Mouse (Mus musculus) lung, embryonic 14.5 days (tissue): ENCODE data around the gene Tead3. TPM values are rescaled to one million over a fixed set of nuclear protein-coding genes. Genes with fewer than 3 reads are reported as not detected.

ENCODE experiments used
- ATAC-seq: fragments of 200-750 bp; cut with Nextera tagmentation; 2 replicates; pipeline ENCODE4 v1.8.0; 2017; ENCODE audit warnings: mild to moderate bottlenecking, moderate TSS enrichment, moderate library complexity; ENCODE audit not compliant: insufficient read depth
- DNase-seq: peaks from one replicate; pipeline ENCODE4 v3.0.0-alpha.2; 2015
- H3K27ac ChIP-seq: fragments of 300-500 bp; sonication (generic); 2 replicates; pipeline ENCODE4 v1.5.1; 2014; ENCODE audit warnings: low read depth, mild to moderate bottlenecking, moderate library complexity
- H3K27me3 ChIP-seq: fragments of 300-500 bp; sonication (generic); 2 replicates; pipeline ENCODE4 v1.6.1; 2014; ENCODE audit warnings: low read length, control low read depth; ENCODE audit not compliant: insufficient read depth
- H3K36me3 ChIP-seq: fragments of 300-500 bp; sonication (generic); 2 replicates; pipeline ENCODE4 v1.6.1; 2014; ENCODE audit warnings: control low read depth; ENCODE audit not compliant: insufficient read depth
- H3K4me1 ChIP-seq: fragments of 300-500 bp; sonication (generic); 2 replicates; pipeline ENCODE4 v1.6.1; 2014; ENCODE audit warnings: antibody characterized with exemption, control low read depth; ENCODE audit not compliant: insufficient read depth
- H3K4me2 ChIP-seq: fragments of 300-500 bp; sonication (generic); 2 replicates; pipeline ENCODE4 v1.6.1; 2014; ENCODE audit warnings: mild to moderate bottlenecking
- H3K4me3 ChIP-seq: fragments of 300-500 bp; sonication (generic); 2 replicates; pipeline ENCODE4 v1.5.1; 2014; ENCODE audit warnings: low read depth, low read length
- H3K9ac ChIP-seq: fragments of 300-500 bp; sonication (generic); 2 replicates; pipeline ENCODE4 v1.6.1; 2014
- H3K9me3 ChIP-seq: fragments of 300-500 bp; sonication (generic); 2 replicates; pipeline ENCODE4 v1.6.1; 2016; ENCODE audit warnings: low read depth, low read length, control low read depth
- CTCF ChIP-seq: IDR thresholded peaks from 2 replicates; pipeline ENCODE4 v1.5.1; 2016; ENCODE audit warnings: antibody characterized with exemption, low read depth
- WGBS: fragments of 180-500 bp; shearing (Covaris S2); extraction: QIAGEN DNeasy Blood & Tissue Kit; methylation state at CpG from one replicate; pipeline ENCODE4 v1.1.7; 2014; 5-methylcytosine and 5-hydroxymethylcytosine counted together
- polyA plus RNA-seq: library from polyadenylated mRNA; unstranded; fragments of >200 nt; fragmentation: Nextera tagmentation; extraction: Ambion mirVana; gene quantifications from 2 replicates; pipeline ENCODE4 v1.2.1, GENCODE M21; 2014

Tead3 gene
- polyA plus RNA-seq, 1 experiment from 2014 or later = 11.2 TPM

GRCm38 (mm10) chr17:28281866-28282441, 68.7 kb downstream of the Tead3 start:
- no peak overlapping the region for H3K4me2 ChIP-seq
- no peaks in the 10 kb centered on the region for H3K9me3 ChIP-seq
- no peaks in the 10 kb centered on the region for H3K27me3 ChIP-seq
- H3K4me3 ChIP-seq = no peak overlapping the region
- H3K36me3 ChIP-seq = no peaks in the 10 kb centered on the region
- H3K9ac ChIP-seq = no peak overlapping the region
- ATAC-seq (no peak), DNase-seq (no peak)
- peaks cover 13% of the 10 kb centered on the region for H3K4me1 ChIP-seq
- no peak for TF ChIP-seq CTCF
- no peak overlapping the region for H3K27ac ChIP-seq
- 86% methylated on average over 7 of the region's 7 CpGs for WGBS

Other genes starting within 250 kb of the Tead3 start
- gene Scube3, start 208.7 kb downstream of the Tead3 start, polyA plus RNA-seq = 2.2 and 2.5 TPM in 2 replicates
- gene Zfp523, start 173.7 kb downstream of the Tead3 start, polyA plus RNA-seq = 36.0 and 45.4 TPM in 2 replicates
- gene Def6, start 143.0 kb downstream of the Tead3 start, polyA plus RNA-seq = 2.4 and 2.7 TPM in 2 replicates
- gene Ppard, start 118.1 kb downstream of the Tead3 start, polyA plus RNA-seq = 1.8 and 2.8 TPM in 2 replicates
- gene Fance, start 37.3 kb downstream of the Tead3 start, polyA plus RNA-seq = 28.2 and 35.3 TPM in 2 replicates
- gene Rpl10a, start 22.3 kb downstream of the Tead3 start, polyA plus RNA-seq = 799 and 802 TPM in 2 replicates
- gene Tulp1, start 14.4 kb upstream of the Tead3 start, polyA plus RNA-seq = 3.0 and 3.6 TPM in 2 replicates
- gene Fkbp5, start 166.7 kb upstream of the Tead3 start, polyA plus RNA-seq = 8.3 and 8.7 TPM in 2 replicates
- gene Armc12, start 180.0 kb upstream of the Tead3 start, polyA plus RNA-seq = not detected in 2 replicates
- not detected in 2 replicates for gene Clpsl2, start 198.6 kb upstream of the Tead3 start, polyA plus RNA-seq
- 0.33 and 0.80 TPM in 2 replicates for gene Clps, start 209.9 kb upstream of the Tead3 start, polyA plus RNA-seq
- gene Lhfpl5, start 224.8 kb upstream of the Tead3 start, polyA plus RNA-seq = 0.20 and 0.32 TPM in 2 replicates